Mouse (Mus musculus): ENCODE measurements around the gene Ppp1cc.

Gene Ppp1cc

DNA sequence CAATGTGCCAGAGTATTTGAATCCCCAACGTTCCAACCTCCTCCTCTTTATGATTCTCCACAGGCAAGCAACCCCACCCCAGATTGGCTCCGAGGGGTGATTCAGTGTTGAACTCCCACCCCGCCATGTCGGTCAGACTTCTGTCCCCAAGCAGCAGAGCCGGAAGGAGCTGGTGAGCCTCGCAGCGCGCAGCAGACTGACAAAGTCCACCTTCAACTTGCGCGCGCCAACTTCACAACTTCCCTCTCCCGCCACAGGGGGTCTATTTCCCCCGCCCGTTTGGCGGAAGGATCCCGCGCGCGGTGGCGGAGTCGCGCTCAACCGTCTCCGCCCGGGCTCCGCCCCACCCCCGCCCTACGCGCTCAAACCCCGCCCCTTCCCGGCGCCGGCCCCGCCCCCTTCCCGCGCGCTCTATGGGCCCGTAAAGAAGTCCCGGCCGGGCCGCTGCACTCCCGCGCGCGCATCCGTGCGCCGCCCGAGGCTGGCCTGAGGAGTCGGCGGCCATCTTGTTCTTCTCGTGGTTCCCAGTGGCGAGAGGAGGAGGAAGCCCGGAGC lies at the start of gene Ppp1cc:
Ppp1cc (plus strand) TSS at position 452 of the 555 bp plus-strand sequence.
- DNase-seq = peak; percentile 93

DNA sequence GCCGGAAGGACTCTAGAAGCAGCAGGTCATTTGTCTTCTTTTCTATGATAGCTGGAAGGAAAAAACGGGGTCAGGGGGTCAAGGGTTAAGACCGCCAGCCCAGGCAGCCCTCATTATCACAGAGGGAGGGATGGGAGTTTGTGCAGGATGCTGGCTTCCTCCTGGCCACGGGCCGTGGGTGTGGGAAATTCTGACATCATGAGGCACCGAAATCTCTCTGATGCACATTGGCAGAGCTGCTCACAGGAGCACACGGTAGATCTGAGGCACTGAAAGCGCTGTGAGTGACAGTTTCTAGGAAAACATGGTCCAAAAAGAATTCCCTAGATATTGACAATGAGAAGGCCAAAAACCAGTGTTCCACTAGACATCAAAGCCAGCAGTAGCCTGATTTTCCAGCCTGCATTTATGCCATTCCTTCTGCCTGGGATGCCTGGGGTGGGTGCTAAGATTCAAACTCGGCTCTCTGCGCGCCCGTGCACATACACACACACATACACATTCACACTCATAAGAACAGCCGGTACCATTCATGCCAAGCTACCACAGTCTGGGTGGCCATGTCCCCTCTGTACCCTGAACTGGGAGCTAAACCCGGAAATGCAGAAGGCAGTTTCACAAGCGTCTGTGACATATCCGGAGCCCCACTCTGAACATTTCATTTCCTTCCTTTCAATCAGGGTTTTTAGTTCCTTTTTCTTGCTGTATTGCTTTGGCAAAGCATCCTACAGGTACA lies 48.6 kb upstream of the Ppp1cc start:
- no peak for DNase-seq

DNA sequence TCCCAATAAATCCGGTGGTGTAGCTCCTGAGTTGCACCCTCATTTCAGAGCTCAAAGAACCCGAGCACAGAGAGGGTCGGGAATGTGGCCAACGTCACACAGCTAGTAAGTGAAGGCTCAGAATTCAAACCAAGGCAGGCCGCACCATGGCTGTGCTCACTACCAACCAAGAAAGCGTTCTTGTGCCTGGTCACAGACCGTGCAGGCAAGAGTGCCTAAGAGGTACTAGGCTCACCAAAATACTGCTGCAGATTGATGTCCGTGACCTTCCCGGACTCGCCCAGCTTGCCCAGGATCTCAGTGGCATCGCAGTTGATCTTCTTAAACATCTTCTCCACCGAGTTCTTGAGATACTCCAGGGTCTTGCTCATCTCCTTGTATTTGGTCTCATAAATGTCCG lies 47.5 kb upstream of the Ppp1cc start:
- DNase-seq = no peak

DNA sequence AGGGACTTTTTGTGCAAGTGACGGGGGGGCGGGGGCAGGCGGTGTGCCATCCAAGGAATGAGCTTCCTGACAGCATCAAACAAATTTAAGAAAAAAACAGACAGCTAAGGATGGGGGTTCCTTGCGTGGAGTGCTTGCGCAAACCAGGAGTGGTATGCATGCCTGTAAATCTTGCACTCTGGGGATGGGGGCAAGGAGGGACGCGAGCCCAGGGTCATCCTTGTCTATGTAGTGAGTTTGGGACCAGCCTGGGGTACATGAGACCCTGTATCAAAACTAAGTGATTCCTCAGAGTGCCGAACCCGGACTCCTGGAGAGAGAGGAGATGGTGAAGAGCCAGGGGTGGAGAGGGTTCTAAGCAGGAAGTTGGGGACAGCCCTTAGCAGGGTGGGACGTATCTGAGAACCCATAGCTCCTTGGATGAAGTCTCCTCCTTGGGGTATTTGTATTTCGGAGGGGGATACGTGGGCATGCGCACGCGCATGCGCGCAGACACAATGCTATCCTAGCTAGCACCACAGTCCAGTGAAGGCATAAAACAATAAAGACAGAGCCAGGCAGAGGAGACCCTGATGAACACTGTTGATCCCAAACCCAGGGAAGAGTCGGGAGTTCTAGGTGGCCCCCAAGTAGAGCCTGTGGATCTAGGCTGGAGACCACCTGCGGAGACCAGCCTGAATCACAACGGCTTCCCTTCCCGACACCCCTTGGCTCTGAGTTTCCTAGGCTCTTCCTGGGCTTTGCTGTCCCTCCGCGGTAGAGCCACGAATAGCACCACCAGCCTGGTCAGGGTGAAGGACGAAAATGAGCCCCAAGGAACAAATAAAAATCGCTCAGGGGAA lies 46.8 kb upstream of the Ppp1cc start:
- DNase-seq = no peak

DNA sequence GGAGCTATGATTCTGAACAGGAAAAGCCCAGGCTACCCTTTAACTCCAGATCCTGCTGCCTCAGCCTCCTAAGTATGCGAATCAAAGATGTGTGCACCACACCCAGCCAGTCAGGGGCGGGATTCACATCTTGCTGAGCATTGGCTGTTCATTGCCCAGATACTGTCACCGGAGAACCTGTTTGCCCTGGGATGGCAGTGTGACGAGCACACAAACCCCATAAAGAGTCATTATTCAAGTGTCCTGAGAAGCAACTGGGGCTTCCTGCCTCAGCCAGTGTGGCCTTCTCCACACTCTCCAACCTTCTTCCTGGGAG lies 46.2 kb upstream of the Ppp1cc start:
- DNase-seq = no peak

DNA sequence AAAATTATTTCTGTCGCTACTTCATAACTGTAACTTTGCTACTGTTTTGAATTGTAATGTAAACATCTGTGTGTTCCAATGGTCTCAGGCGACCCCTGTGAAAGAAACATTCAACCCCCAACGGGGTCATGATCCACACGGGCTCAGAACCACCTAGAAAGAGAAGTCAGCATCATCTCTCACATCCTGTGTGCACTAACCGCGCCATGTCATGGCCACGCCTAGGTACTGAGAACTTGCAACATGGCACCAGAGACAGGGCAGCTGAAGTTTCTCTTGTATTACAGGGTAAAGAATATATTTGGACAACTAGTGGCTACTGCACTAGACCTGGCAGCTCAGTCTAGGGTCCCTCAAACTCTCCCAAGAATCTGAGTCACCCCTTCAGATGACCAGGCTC lies 44.6 kb upstream of the Ppp1cc start:
- no peak for DNase-seq

DNA sequence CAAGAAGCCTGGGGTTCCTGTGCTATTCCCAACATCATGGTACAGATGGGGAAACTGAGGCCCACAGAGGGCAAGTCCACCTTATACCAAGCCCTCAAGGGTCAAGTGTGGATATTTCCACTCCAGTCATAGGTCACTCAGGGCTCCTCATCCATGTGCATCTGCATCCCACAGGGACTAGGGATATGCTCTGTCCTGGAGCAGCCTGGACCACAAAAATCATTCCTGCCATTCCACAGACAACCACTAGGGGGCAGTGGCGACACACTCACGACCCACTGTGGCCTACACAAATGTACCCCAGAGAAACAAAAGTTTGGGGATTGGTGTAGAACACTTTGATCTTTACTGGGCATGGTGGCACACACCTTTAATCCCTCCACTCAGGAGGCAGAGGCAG lies 43.9 kb upstream of the Ppp1cc start:
- no peak for DNase-seq

DNA sequence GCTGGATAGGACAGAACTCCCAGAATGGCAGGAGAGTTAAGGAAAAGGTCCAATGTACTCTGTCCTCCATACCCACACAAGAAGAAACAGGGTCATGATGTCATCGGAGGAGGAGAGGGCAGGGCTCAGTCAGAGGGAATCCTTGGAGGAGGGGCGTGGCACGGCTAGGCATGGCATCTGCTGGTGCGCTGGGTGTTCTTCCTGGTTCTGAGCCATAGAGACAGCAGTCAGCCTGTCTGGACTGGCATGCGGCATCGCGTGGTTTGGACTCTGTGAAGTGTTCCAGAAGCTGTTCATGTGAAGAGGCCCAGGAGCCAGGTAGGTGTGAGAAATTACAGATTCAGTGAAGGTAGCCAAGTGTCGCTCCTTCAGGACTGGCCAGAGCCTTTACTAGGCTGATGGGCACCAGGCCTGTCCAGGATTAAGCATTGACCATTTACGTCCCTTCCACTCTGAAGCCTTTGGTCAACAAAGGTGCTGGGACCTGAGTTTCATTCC lies 42.8 kb upstream of the Ppp1cc start:
- DNase-seq = no peak

DNA sequence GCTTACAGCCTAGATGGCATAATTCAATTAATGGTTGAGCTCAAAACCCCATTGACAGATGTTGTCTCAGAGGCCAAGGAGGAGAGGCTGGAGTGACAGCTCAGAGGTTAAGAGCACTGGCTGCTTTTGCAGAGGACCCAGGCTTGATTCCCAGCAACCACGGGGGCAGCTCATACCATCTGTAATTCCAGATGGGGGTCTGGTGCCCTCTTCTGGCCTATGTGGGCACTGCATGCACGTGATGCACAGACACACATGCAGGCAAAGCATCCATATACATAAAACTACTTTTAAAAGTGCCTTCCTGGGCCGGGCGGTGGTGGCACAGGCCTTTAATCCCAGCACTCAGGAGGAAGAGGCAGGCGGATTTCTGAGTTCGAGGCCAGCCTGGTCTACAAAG lies 41.8 kb upstream of the Ppp1cc start:
- no peak for DNase-seq

DNA sequence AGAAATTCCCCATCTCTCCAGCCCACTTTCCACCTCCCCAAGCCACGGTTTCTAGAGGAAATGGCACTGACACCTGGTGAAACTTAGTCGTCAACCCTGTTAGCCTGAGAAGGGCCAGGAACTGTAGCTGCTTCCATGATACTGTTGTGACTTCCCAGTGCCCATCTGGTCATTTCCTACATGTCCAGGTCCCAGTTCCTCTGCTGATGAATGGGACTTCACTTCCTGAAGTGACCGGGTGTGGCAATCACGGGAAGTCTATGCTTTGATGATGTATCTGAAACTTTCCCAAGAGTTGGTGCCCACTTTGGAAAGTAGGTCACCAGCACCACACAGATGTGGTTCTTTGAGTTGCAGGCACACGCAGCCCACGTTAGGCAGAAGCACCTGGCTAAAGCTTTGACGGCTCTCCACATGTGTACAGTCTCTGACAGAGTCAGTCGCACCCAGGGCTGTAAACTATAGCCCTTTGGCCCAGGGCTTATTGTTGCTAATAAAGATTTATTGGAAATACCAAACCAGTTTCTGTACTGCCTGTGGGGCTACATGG lies 32.8 kb upstream of the Ppp1cc start:
- DNase-seq = no peak

DNA sequence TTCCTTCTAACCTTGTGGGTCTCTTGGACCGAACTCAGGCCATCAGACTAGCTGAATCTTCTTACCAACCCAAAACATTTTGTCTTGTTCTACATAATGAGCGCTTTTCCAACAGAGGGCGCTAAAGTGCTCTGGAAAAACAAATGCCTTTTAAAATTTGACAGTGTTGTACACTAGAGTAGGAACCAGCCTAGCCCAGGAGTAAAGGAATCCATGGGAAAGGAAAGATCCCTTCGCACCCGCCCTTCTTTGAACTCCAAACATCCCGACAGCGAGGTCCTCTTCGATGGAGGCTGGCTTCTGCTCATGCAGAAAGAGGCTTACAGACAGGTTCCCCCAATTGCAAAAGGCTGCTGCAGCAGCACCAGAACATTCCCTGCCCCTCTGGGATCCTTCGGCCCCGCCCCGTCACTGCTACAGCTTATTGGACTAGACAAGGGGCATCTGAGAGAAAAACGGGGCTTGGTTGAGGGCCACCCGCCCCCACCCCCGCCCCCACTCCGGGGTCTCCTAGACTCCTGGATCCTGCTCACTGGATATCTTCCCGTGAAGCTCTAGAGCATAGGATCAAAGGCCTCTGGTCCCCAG lies 28.9 kb upstream of the Ppp1cc start:
- peak; percentile 70 for DNase-seq

DNA sequence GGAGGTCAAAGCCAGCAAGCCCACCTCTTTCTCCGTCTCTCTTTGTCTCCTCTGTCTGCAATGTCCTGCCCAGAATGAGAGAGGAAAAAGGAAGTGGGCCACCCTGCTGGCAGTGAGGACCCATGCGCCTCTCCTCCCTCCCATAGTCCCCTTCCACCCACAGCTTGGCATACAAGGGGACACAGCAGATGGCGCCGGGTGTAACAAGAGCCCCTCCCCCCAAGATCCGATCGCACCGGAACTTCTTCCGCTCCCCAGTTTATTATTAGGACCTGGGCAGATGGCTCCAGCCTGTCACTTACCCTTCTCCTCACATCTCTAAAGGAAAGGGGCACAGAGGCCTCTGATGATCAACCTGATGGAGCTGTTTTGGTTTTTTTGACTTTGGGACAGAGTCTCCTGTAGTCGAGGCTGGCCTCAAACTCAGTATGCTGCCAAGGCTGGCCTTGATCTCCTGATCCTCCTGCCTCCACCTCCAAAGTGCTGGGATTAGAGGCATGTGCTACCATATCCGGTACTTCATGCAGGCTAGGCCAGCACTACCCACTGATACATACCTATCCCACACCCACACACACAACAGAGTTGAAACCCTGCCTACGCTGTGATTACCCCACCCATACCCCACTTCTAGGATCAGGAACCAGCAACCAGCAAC lies 27.6 kb upstream of the Ppp1cc start:
- peak; percentile 38 for DNase-seq

DNA sequence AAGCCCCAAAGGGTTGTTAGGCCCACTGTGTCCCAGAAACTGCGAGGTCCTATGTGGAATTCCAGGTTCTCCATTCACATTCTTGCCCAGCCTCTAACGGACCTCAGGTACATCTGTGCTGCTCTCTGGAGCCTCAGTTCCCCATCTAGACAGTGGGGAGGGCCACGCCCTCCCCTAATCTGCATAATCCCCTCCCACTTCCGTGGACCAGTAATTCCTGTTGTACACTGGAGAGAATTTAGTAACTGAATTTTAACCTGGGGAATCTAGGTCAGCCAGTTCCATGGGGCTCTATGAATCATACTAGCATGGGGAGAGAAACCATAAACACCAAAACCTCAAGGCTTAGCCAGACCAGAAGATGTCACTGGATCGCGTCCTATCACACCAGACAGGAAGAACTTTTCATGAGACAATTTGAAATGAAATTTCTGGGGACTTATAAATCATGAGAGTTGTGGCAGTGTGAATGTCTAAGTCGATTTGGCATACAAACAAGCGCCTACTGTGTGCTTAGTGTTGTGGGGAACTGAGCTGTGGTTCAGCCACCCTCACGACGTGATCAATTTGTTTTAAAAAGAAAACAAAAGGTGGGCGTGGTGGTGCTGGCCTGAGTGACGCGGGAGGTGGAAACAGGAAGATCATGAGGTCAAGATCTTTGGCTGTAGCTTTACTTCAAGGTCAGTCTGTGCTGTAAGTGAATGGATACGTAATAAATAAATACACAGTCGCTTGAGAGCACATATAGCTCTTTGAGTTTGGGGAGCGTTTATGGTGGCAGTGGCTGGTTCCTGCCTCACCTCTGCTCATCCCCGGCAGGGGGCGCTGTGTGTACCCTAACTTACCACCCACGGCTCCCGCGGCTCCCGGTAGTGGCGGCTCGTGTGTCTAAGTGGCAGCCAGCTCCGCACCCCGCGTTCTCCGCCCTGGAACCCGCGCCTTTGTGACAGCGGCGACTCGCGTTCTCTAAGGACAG lies 26.7 kb upstream of the Ppp1cc start:
- peak; percentile 94 for DNase-seq

DNA sequence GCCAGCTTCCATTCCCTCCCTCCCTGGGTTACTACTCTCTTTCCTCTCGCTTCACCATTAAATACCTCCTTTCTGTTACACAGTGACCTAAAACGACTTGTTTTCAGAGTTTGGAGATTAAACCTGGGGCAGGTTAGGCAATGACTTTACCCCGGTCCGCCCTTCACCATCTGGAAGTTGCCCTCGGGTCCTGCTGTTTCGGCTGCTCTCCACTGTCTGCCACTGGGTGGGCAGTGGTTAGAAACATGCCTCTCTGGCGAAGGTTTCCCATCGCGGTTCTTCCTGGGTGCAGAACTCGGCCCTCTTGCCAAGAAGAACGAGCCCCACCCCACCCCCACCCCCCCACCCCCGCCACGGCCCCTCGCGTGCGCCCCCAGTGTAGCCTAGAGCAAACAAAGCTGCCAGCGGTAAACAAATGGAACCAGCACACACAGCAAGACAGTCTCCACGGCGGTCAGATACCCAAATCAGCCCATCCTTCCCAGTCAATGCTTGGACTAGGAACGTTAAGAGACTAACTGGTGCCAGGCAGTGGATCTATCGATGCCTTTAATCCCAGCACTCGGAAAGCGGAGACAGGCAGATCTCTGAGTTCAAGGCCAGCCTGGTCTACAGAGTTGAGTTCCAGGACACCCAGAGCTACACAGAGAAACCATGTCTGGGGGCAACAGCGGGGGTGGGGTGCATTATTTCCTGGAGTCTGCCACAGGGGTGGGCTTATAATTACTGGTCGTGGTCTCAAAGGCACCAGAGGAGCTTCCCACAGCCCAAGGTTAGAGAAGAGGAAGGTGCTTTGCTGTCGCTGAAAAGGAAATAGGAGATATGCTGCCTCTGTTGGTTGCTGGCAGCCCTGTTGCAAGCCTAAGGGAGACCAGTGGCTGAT lies 25.7 kb upstream of the Ppp1cc start:
- DNase-seq = no peak

DNA sequence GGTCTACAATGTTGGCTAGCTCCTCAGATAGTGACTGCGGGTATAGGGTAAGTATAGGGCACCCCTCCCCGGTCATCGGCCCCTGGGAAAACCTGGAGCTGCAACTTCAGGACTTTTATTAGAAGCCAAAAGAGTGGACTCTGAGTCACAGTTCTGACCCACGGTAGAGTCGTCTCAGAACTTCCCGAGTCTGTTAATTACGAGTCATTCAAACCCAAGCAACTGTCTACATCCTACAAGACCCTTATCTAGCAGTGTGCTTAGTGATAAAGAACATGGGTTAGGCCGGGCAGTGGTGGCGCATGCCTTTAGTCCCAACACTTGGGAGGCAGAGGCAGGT lies 25.1 kb upstream of the Ppp1cc start:
- DNase-seq = no peak

DNA sequence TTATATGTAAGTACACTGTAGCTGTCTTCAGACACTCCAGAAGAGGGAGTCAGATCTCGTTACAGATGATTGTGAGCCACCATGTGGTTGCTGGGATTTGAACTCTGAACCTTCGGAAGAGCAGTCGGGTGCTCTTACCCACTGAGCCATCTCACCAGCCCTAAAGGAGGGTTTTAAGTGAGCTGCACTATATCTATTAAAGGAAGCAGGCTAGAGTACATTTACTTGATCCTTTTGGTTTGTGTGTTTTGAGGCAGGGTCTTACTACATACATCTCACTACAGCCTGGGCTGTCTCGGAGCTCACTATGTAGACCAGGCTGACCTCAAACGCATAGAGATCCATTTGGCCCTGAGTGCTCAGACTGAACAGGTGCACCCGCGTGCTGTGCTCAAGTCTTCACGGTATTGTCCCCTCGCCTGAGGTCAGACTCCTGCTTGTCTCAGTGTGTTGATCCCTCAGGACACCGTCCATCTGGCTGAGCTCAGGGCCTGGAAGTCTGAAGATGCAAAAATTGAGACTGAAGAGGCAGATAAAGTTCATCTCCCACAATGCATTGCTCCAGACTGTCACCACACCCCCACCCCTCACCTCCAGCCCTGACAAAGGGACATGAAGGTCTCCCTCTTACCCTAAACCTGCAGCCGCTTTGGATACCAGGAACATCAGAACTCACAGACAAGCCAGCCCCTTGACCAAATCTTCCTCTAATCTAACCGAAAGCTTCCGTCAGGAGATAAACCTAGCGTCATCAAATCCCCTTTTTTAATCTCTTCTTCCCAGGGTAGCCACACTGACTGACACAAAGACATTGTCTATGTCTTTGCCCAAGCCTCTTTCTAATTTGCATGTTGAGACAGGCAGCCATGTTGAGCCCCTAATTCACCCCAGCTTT lies 23.4 kb upstream of the Ppp1cc start:
- DNase-seq = no peak

DNA sequence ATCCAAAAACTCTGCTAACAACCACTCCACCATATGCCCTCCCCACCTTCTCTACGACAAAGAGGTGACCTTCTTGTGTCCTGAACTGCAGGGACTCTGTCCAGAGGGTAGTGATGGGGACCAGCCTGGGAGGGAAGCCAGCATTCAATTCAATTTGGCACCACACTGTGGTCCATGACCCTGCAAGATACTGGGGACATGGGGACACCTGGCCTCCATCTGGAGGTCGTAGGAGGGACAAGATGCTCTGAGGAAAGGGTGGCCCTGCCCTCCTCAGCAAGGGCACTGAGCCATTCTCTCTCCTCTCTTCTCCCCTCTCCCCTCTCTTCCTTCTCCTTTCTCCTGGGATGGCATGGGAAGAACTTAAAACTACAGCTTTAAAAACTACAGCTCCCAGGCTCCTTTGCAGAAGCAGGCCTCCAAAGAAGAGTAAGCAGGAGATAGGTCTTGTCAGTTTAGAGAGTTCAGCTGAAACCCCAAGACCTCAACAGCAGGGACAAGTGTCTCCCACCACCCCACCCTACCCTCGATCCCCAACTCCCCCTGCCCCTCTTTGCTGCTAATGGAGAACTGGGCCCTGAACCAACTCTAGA lies 22.7 kb upstream of the Ppp1cc start:
- no peak for DNase-seq

DNA sequence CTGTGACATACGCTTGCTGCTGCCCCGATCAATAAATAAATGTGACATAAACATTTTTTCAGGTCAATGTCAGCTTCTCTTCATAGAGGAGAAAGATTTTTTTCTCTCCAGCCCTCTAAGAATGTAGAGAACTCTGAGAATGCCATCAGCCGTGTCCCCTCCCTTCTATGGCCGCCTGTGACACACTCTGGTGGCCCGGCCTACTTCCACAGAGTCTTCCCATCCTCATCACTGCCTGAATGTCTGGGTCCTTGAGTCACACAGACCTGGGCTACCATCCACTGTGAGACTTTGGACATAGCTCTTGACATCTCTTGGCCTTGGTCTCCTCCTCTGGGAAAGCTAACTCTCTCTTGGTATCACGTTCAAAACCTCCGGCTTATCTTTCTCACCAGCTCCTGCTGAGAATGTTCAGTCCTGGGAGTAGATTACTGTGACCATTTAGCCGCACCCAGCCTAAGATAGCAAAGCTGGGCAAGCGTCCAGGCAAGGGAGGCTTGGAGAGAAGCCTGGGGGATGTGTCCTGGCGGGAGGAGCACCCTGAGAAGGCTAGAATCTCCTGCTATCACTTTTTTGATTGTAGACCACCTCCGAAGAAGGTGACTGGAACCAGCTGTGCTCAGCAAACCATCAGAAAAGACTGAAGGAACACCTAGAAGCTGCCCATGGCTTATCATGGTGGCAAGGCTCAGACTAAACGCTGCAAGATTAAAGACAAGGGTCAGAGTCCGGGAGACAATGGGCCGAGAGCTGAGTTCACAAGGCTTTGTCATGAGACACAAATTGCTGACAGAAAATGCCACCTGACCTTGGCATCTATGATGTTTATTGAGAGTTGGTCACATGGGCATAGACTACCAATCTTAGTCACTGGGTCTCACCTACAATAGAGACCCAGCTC lies 21.3 kb upstream of the Ppp1cc start:
- no peak for DNase-seq

Measured in right cerebral cortex, postnatal 14 days (tissue).